Comparison of ENCODE assay signal across 9 mouse cellular contexts in genomic region chr2:17841963-17842362, GRCm38 (mm10).
DNase-seq lines count a peak whose midpoint lies in the region; ATAC-seq and TF ChIP-seq lines count a peak whose summit lies in the region.
"Had no signal": no experiment of that assay in that cellular context is flagged by ENCODE, and none has a peak within 500 bp of the region (broad histone marks: within the 10 kb centered on the region; RNA-seq: fewer than 3 reads in every experiment).

No protein-coding gene starts in this region.

- no peak overlapping the region for H3K4me3 ChIP-seq in embryonic facial prominence, embryonic 11.5 days (ENCODE audit: low read depth, low read length)
- H3K4me3 ChIP-seq in embryonic facial prominence, embryonic 10.5 days = no peak overlapping the region
- H3K4me3 ChIP-seq in liver, adult 2 months (ENCODE audit: insufficient read depth, low read depth, low read length) = no peak overlapping the region
- H3K4me3 ChIP-seq in liver, embryonic 12.5 days = no peak overlapping the region
- H3K4me3 ChIP-seq: embryonic facial prominence, embryonic 12.5 days had no signal

- H3K27me3 ChIP-seq in embryonic facial prominence, embryonic 11.5 days (ENCODE audit: control insufficient read depth, insufficient read depth, low read length) = no peaks in the 10 kb centered on the region
- H3K27me3 ChIP-seq in embryonic facial prominence, embryonic 10.5 days (replicated peaks; ENCODE audit: low read depth, poor library complexity, severe bottlenecking) = no peaks in the 10 kb centered on the region
- no peaks in the 10 kb centered on the region for H3K27me3 ChIP-seq in liver, adult 2 months (ENCODE audit: control insufficient read depth, insufficient read depth, low read length)
- H3K27me3 ChIP-seq in liver, embryonic 12.5 days (replicated peaks) = no peaks in the 10 kb centered on the region
- H3K27me3 ChIP-seq: embryonic facial prominence, embryonic 12.5 days had no signal

- no peaks in the 10 kb centered on the region for H3K79me2 ChIP-seq in liver, adult 2 months (ENCODE audit: control insufficient read depth, insufficient read depth, low read length)

- no peaks in the 10 kb centered on the region for H3K36me3 ChIP-seq in embryonic facial prominence, embryonic 11.5 days (replicated peaks; ENCODE audit: control insufficient read depth, insufficient read depth, low read depth, low read length)
- H3K36me3 ChIP-seq in embryonic facial prominence, embryonic 10.5 days (replicated peaks) = no peaks in the 10 kb centered on the region
- no peaks in the 10 kb centered on the region for H3K36me3 ChIP-seq in liver, adult 2 months (ENCODE audit: control insufficient read depth, insufficient read depth, low read length)
- H3K36me3 ChIP-seq in liver, embryonic 12.5 days = no peaks in the 10 kb centered on the region
- H3K36me3 ChIP-seq: embryonic facial prominence, embryonic 12.5 days had no signal

- WGBS in embryonic facial prominence, embryonic 11.5 days = 48% methylated on average over 3 of the region's 3 CpGs
- 51% methylated on average over 3 of the region's 3 CpGs for WGBS in embryonic facial prominence, embryonic 10.5 days
- WGBS in liver, adult 2 months = 58% methylated on average over 3 of the region's 3 CpGs
- 40% methylated on average over 3 of the region's 3 CpGs for WGBS in liver, embryonic 12.5 days (ENCODE audit: insufficient replicate concordance)

- no peaks in the 10 kb centered on the region for H3K4me1 ChIP-seq in embryonic facial prominence, embryonic 11.5 days (ENCODE audit: control insufficient read depth, insufficient read depth, low read length)
- H3K4me1 ChIP-seq in embryonic facial prominence, embryonic 10.5 days = peaks cover 33% of the 10 kb centered on the region
- no peaks in the 10 kb centered on the region for H3K4me1 ChIP-seq in liver, adult 2 months (ENCODE audit: control insufficient read depth, insufficient read depth, low read length)
- no peaks in the 10 kb centered on the region for H3K4me1 ChIP-seq in liver, embryonic 12.5 days

- no peak for ATAC-seq in embryonic facial prominence, embryonic 11.5 days (replicated peaks; ENCODE audit: insufficient number of reproducible peaks, low FRiP score, low TSS enrichment, low read depth)
- ATAC-seq in liver, embryonic 12.5 days = no peak
- ATAC-seq in megakaryocyte, adult 5-6 weeks (ENCODE audit: poor library complexity, severe bottlenecking) = no peak

- TF ChIP-seq CTCF in liver, adult 2 months (IDR thresholded peaks at IDR 0.05; ENCODE audit: low read depth, low read length) = peak; percentile 43; the same call in 1 of the 2 replicates

- H3K27ac ChIP-seq in embryonic facial prominence, embryonic 11.5 days (replicated peaks; ENCODE audit: low read depth, low read length) = no peak overlapping the region
- H3K27ac ChIP-seq in embryonic facial prominence, embryonic 10.5 days (replicated peaks) = no peak overlapping the region
- H3K27ac ChIP-seq in liver, adult 2 months (replicated peaks; ENCODE audit: insufficient read depth, low read depth, low read length) = no peak overlapping the region
- H3K27ac ChIP-seq in liver, embryonic 12.5 days = no peak overlapping the region
- H3K27ac ChIP-seq: embryonic facial prominence, embryonic 12.5 days had no signal

- no peak for TF ChIP-seq POLR2A in liver, adult 2 months (IDR thresholded peaks at IDR 0.05; ENCODE audit: extremely low read depth, insufficient read depth, low read length)

- no peak overlapping the region for H3K4me2 ChIP-seq in embryonic facial prominence, embryonic 11.5 days (ENCODE audit: low read depth, low read length)
- H3K4me2 ChIP-seq in liver, embryonic 12.5 days = no peak overlapping the region
- H3K4me2 ChIP-seq: embryonic facial prominence, embryonic 12.5 days had no signal

- H3K9me3 ChIP-seq in embryonic facial prominence, embryonic 11.5 days (replicated peaks; ENCODE audit: control insufficient read depth, low read length) = no peaks in the 10 kb centered on the region
- H3K9me3 ChIP-seq in embryonic facial prominence, embryonic 10.5 days = no peaks in the 10 kb centered on the region
- H3K9me3 ChIP-seq in liver, embryonic 12.5 days (replicated peaks) = no peaks in the 10 kb centered on the region
- H3K9me3 ChIP-seq: embryonic facial prominence, embryonic 12.5 days had no signal

- peak; percentile 54 for DNase-seq in embryonic facial prominence, embryonic 11.5 days (ENCODE audit: low spot score)
- DNase-seq in embryonic facial prominence, embryonic 10.5 days (ENCODE audit: low spot score) = no peak
- peak; percentile 5 for DNase-seq in liver, adult 2 months (ENCODE audit: extremely low read depth, low read depth, low spot score)
- peak; percentile 20 to 21 for DNase-seq in cerebellum, postnatal 36 days
- DNase-seq in naive thymus-derived CD4-positive, alpha-beta T cell, adult 2 months (ENCODE audit: low read depth) = peak; percentile 14
- no peak for DNase-seq in ovary, postnatal 14 days (ENCODE audit: low spot score)

- no peak overlapping the region for H3K9ac ChIP-seq in embryonic facial prominence, embryonic 11.5 days (replicated peaks; ENCODE audit: low read length)
- no peak overlapping the region for H3K9ac ChIP-seq in liver, adult 2 months (ENCODE audit: low read depth, low read length)
- no peak overlapping the region for H3K9ac ChIP-seq in liver, embryonic 12.5 days
- H3K9ac ChIP-seq: embryonic facial prominence, embryonic 12.5 days had no signal

Comparison
In these comparisons a context has a peak if more than half of its experiments do, and no peak if none do; other contexts are left out.
1. DNase-seq: peak in embryonic facial prominence, embryonic 11.5 days (single experiment), liver, adult 2 months (single experiment), cerebellum, postnatal 36 days (2 of 2) and naive thymus-derived CD4-positive, alpha-beta T cell, adult 2 months (single experiment); none in embryonic facial prominence, embryonic 10.5 days (single experiment) and ovary, postnatal 14 days (single experiment).